Mouse (Mus musculus) lung, adult 10 weeks (tissue): ENCODE results near the gene Hook1. TPM values are rescaled to one million over a fixed set of nuclear protein-coding genes. Genes with fewer than 3 reads are reported as not detected.

ENCODE experiments used
- polyA plus RNA-seq: library from polyadenylated mRNA; stranded (reverse); fragments of 350-450 nt; fragmentation: Illumina TruSeq; extraction: RNeasy Lipid Tissue Mini Kit (QIAGEN cat#74804); gene quantifications from one replicate; pipeline ENCODE4 v1.2.3, GENCODE M21; 2014; ENCODE audit warnings: low read depth, low replicate concordance; ENCODE audit not compliant: insufficient read depth

The Hook1 gene
- 4.5 TPM for polyA plus RNA-seq

GRCm38 (mm10) chr4:95966928-95967724 is at the start of gene Hook1:
TSS of gene Hook1 (plus strand) at chr4:95967240.

Other genes with a start within 250 kb of the Hook1 start
- gene Cyp2j13, start 110.3 kb downstream of the Hook1 start, polyA plus RNA-seq: not detected
- gene Cyp2j12, start 173.9 kb downstream of the Hook1 start, polyA plus RNA-seq: not detected